Mouse (Mus musculus) small intestine, adult 10 weeks (tissue): ENCODE data around the gene Tc2n. TPM values are rescaled to one million over a fixed set of nuclear protein-coding genes. Genes with fewer than 3 reads are reported as not detected.

Experiments used
- polyA plus RNA-seq: library from polyadenylated mRNA; stranded (reverse); fragments of 350-450 nt; fragmentation: Illumina TruSeq; extraction: RNeasy Lipid Tissue Mini Kit (QIAGEN cat#74804); gene quantifications from one replicate; pipeline ENCODE4 v1.2.3, GENCODE M21; 2014; ENCODE audit warnings: low replicate concordance

Gene Tc2n
- polyA plus RNA-seq = 24.5 TPM

DNA sequence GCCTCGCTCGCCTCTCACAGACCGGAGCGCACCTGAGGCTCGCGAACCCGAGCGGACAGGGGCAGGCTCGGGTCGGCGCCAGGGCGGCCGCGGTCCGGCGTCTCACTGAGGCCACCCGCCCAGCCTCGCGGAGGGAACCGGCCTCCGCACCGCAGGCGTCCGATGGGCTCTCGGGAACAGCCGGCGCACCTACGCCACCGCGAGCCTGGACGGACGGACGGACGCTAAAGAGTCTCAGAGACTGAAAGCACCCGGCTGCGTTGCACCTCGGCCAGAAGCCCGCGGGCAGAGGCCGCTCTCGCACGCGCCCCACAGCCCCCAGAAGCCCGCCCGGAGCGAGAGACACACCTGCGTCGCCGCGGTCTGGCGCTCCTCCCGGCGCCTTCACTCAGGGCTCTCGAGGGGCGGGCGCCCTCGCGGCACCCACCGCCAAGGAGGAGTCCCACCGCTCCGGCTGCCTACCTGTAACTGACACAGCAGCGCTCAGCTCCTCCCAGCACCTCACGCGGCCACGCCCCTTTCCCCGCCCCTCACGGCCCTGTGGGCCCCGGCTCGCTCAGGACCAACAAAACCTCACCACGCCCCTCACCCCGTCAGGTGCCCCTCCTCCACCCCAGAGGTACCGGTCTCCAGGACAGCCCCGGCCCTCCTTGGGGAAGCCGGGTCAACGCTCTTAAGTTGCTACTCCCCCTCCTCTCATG, at the start of gene Tc2n:
Gene Tc2n, minus strand, starts transcription at position 470 of the 701 bp plus-strand sequence.

Other genes starting within 250 kb of the Tc2n start
- gene Fbln5, start 100.5 kb upstream of the Tc2n start, polyA plus RNA-seq = 17.9 TPM
- gene Trip11, start 194.7 kb upstream of the Tc2n start, polyA plus RNA-seq = 44.2 TPM
- 32.0 TPM for gene Atxn3, start 239.7 kb upstream of the Tc2n start, polyA plus RNA-seq